Mouse (Mus musculus) activated CD4-positive, CD25-positive, alpha-beta regulatory T cell, adult 9 weeks (primary cell): ENCODE results near the gene Nacad. TPM values are rescaled to one million over a fixed set of nuclear protein-coding genes. Genes with fewer than 3 reads are reported as not detected.

Source experiments
- polyA plus RNA-seq: library from polyadenylated mRNA; unstranded; fragments of 100-300 nt; shearing (Covaris generic); gene quantifications from one replicate; pipeline ENCODE4 v1.2.1, GENCODE M21; 2017

Gene Nacad
- 1.2 TPM for polyA plus RNA-seq

GRCm38 (mm10) chr11:6605491-6606399 lies at the start of gene Nacad:
Nacad (minus strand) TSS chr11:6606053.

DNA sequence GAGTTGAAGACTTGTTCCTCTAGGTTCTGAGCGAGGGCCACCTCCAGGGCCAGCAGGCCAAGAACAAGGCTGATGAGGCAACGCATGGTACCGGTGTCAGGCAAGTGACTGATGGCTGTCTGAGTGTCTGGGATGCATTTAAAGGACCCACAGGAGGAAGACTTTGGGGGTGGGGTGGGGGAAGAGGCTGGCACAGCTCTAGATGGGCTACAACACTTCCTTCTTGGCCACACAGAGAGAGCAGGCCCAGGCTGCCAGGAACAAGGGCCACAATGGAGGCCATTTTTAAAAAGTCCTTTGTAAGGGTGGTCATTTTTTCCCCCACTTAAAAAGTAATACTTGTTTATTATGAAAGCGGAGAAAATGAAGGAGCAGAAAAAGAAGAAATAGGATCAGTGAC lies 32.7 kb upstream of the Nacad start, which contains the start of gene Wap:
Wap (minus strand) TSS at position 101 of the 400 bp plus-strand sequence.

DNA sequence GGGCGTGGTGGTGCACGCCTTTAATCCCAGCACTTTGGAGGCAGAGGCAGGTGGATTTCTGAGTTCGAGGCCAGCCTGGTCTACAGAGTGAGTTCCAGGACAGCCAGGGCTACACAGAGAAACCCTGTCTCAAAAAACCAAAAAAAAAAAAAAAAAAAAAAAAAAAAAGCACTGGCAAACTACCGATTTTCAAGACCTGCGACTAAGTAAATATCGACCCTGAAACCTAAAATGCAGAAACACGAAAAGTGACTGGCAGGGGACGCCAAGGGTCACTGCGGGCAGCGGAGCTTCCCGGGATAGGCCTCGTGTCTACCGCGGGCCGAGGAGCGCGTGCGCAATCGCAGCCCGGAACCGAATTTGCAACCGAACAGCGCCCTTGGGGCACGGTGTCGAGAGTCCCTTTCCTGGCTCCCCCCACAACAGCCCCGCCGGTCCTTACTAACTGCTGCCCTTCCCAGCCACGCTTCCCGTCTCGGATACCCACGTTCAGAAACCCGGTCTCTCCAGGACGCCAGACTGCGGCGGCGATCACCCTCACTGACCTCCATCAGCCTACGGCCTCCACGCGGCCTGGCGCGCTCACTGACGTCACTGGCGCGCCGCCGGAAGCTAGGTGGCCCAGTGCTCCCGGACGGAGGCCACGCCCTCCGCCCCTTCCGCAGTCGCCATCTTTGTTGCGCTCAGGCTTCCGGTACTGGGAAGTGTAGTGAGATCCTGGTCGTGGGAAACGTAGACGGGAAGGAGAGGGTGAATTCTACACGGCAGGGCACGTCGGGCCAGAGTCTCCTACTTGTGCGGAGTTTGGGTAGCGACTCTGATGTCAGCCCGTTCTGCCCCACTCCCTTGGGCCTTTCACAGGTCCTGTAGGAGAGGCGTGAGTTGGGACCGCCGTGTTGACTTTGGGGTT lies 19.9 kb upstream of the Nacad start, which contains the start of gene Tbrg4:
Tbrg4 (minus strand) TSS at position 590 of the 910 bp plus-strand sequence.

Other genes starting within 250 kb of the Nacad start
- gene Zmiz2, start 217.0 kb downstream of the Nacad start, polyA plus RNA-seq = 25.8 TPM
- gene Ppia, start 190.6 kb downstream of the Nacad start, polyA plus RNA-seq = 4,542 TPM
- gene H2afv, start 161.6 kb downstream of the Nacad start, polyA plus RNA-seq = 152 TPM
- 7.0 TPM for gene Purb, start 130.1 kb downstream of the Nacad start, polyA plus RNA-seq
- 219 TPM for gene Myo1g, start 85.1 kb downstream of the Nacad start, polyA plus RNA-seq
- 344 TPM for gene Ccm2, start 59.2 kb downstream of the Nacad start, polyA plus RNA-seq
- gene Tbrg4, start 20.0 kb upstream of the Nacad start, polyA plus RNA-seq = 15.3 TPM
- not detected for gene Wap, start 32.6 kb upstream of the Nacad start, polyA plus RNA-seq
- gene Ramp3, start 52.5 kb upstream of the Nacad start, polyA plus RNA-seq = 5.8 TPM
- gene Gm11983, start 231.6 kb upstream of the Nacad start, polyA plus RNA-seq = not detected